Mouse (Mus musculus) forebrain, embryonic 10.5 days (tissue): ENCODE results near the gene Gm10643. TPM values are rescaled to one million over a fixed set of nuclear protein-coding genes. Genes with fewer than 3 reads are reported as not detected.

ENCODE experiments used
- DNase-seq: peaks from one replicate; pipeline ENCODE4 v3.0.0-alpha.2; 2017; ENCODE audit warnings: low spot score; ENCODE audit errors: extremely low spot score
- H3K27ac ChIP-seq: fragments of 300-500 bp; sonication (generic); 2 replicates; pipeline ENCODE4 v1.5.1; 2016; ENCODE audit warnings: mild to moderate bottlenecking
- H3K27me3 ChIP-seq: fragments of 300-500 bp; sonication (generic); 2 replicates; pipeline ENCODE4 v1.6.1; 2016; ENCODE audit warnings: mild to moderate bottlenecking; ENCODE audit not compliant: poor library complexity, severe bottlenecking
- H3K36me3 ChIP-seq: fragments of 300-500 bp; sonication (generic); replicated peaks from 2 replicates; pipeline ENCODE4 v1.6.1; 2016; ENCODE audit warnings: mild to moderate bottlenecking, moderate library complexity
- H3K4me1 ChIP-seq: fragments of 300-500 bp; sonication (generic); 2 replicates; pipeline ENCODE4 v1.6.1; 2016
- H3K4me3 ChIP-seq: fragments of 300-500 bp; sonication (generic); 2 replicates; pipeline ENCODE4 v1.5.1; 2016; ENCODE audit warnings: mild to moderate bottlenecking, moderate library complexity
- H3K9me3 ChIP-seq: fragments of 300-500 bp; sonication (generic); 2 replicates; pipeline ENCODE4 v1.6.1; 2016; ENCODE audit warnings: mild to moderate bottlenecking, moderate library complexity
- WGBS: fragments of 180-500 bp; shearing (Covaris S2); methylation state at CpG from one replicate; pipeline ENCODE4 v1.1.7; 2016; 5-methylcytosine and 5-hydroxymethylcytosine counted together
- polyA plus RNA-seq: library from polyadenylated mRNA; unstranded; fragments of >200 nt; fragmentation: Nextera tagmentation; extraction: Ambion mirVana; gene quantifications from 2 replicates; pipeline ENCODE4 v1.2.1, GENCODE M21; 2016

Gm10643 gene
- polyA plus RNA-seq, 1 experiment from 2014 or later = 1.5 TPM

- H3K4me1 ChIP-seq = peaks cover 26% of the 10 kb centered on the region
- DNase-seq = no peak
- peaks cover 64% of the 10 kb centered on the region for H3K27me3 ChIP-seq
- no peak overlapping the region for H3K4me3 ChIP-seq
- H3K27ac ChIP-seq = no peak overlapping the region
- H3K36me3 ChIP-seq = no peaks in the 10 kb centered on the region
- peaks cover 3% of the 10 kb centered on the region; the same call in 1 of the 2 replicates for H3K9me3 ChIP-seq
- 84% methylated on average over 3 of the region's 3 CpGs for WGBS
Measured at GRCm38 (mm10) chr8:84046505-84046904, 18.4 kb downstream of the Gm10643 start.

GRCm38 (mm10) chr8:84044900-84045299, 20.0 kb downstream of the Gm10643 start, which contains the start of gene Rln3:
Gene Rln3 (minus strand): TSS chr8:84045000.
- Histone ChIP-seq H3K4me1 (peaks cover 26% of the 10 kb centered on the region), H3K27me3 (peaks cover 80% of the 10 kb centered on the region), H3K27ac (no peak within 1 kb of the TSS), H3K9me3 (peaks cover 3% of the 10 kb centered on the region; the same call in 1 of the 2 replicates), H3K4me3 (peak within 1 kb of the TSS; percentile 32), H3K36me3 (no peaks in the 10 kb centered on the region)
- WGBS = 7% methylated on average over 9 of the region's 9 CpGs
- DNase-seq = no peak

GRCm38 (mm10) chr8:84044103-84044502, 20.8 kb downstream of the Gm10643 start:
- peaks cover 29% of the 10 kb centered on the region for H3K4me1 ChIP-seq
- peaks cover 88% of the 10 kb centered on the region for H3K27me3 ChIP-seq
- WGBS = 4% methylated on average over 7 of the region's 7 CpGs
- H3K9me3 ChIP-seq = peaks cover 3% of the 10 kb centered on the region; the same call in 1 of the 2 replicates
- no peaks in the 10 kb centered on the region for H3K36me3 ChIP-seq
- H3K4me3 ChIP-seq = peak overlapping the region; percentile 32; the same call in 1 of the 2 replicates
- no peak overlapping the region for H3K27ac ChIP-seq
- no peak for DNase-seq

GRCm38 (mm10) chr8:84042948-84043342, 22.0 kb downstream of the Gm10643 start:
- WGBS = 40% methylated on average over 12 of the region's 12 CpGs
- no peak for DNase-seq
- H3K27me3 ChIP-seq = peaks cover 89% of the 10 kb centered on the region

GRCm38 (mm10) chr8:84042066-84042947, 22.6 kb downstream of the Gm10643 start, which contains the start of gene Il27ra:
Gene Il27ra (minus strand): TSS chr8:84042589.
- 4% methylated on average over 40 of the region's 40 CpGs for WGBS
- H3K4me3 ChIP-seq = peak within 1 kb of the TSS; percentile 50
- H3K27ac ChIP-seq = no peak within 1 kb of the TSS
- DNase-seq = peak; percentile 76
- H3K36me3 ChIP-seq = no peaks in the 10 kb centered on the region
- H3K9me3 ChIP-seq = peaks cover 3% of the 10 kb centered on the region; the same call in 1 of the 2 replicates
- H3K4me1 ChIP-seq = peaks cover 30% of the 10 kb centered on the region
- H3K27me3 ChIP-seq = peaks cover 92% of the 10 kb centered on the region

More at GRCm38 (mm10) chr8:84042948-84043342, 22.0 kb downstream of the Gm10643 start:
- Histone ChIP-seq H3K4me1 (peaks cover 30% of the 10 kb centered on the region), H3K9me3 (peaks cover 3% of the 10 kb centered on the region; the same call in 1 of the 2 replicates), H3K36me3 (no peaks in the 10 kb centered on the region), H3K27ac (no peak overlapping the region), H3K4me3 (peak overlapping the region; percentile 50)

GRCm38 (mm10) chr8:84039050-84039449, 25.9 kb downstream of the Gm10643 start:
- H3K9me3 ChIP-seq = no peaks in the 10 kb centered on the region

GRCm38 (mm10) chr8:84038015-84038414, 26.9 kb downstream of the Gm10643 start:
- no peak for DNase-seq
- Histone ChIP-seq H3K27me3 (peaks cover 72% of the 10 kb centered on the region), H3K36me3 (no peaks in the 10 kb centered on the region), H3K4me3 (no peak overlapping the region), H3K9me3 (no peaks in the 10 kb centered on the region), H3K27ac (no peak overlapping the region), H3K4me1 (peaks cover 18% of the 10 kb centered on the region)
- 81% methylated on average over 5 of the region's 5 CpGs for WGBS

More at GRCm38 (mm10) chr8:84039050-84039449, 25.9 kb downstream of the Gm10643 start:
- peak; percentile 80 for DNase-seq
- Histone ChIP-seq H3K27ac (no peak overlapping the region), H3K4me3 (no peak overlapping the region), H3K4me1 (peaks cover 21% of the 10 kb centered on the region), H3K36me3 (no peaks in the 10 kb centered on the region), H3K27me3 (peaks cover 79% of the 10 kb centered on the region)
- WGBS = 15% methylated on average over 5 of the region's 5 CpGs

- Histone ChIP-seq H3K27ac (no peak overlapping the region), H3K9me3 (no peaks in the 10 kb centered on the region), H3K27me3 (peaks cover 47% of the 10 kb centered on the region), H3K36me3 (no peaks in the 10 kb centered on the region), H3K4me3 (no peak overlapping the region), H3K4me1 (no peaks in the 10 kb centered on the region)
- DNase-seq = no peak
- 84% methylated on average over 4 of the region's 4 CpGs for WGBS
Measured at GRCm38 (mm10) chr8:84032777-84033176, 32.2 kb downstream of the Gm10643 start.

GRCm38 (mm10) chr8:84029272-84029671, 35.7 kb downstream of the Gm10643 start:
- H3K36me3 ChIP-seq = no peaks in the 10 kb centered on the region
- H3K4me3 ChIP-seq = no peak overlapping the region
- no peak overlapping the region for H3K27ac ChIP-seq
- H3K9me3 ChIP-seq = no peaks in the 10 kb centered on the region
- WGBS = 93% methylated on average over 5 of the region's 5 CpGs
- peaks cover 24% of the 10 kb centered on the region for H3K4me1 ChIP-seq
- peaks cover 67% of the 10 kb centered on the region for H3K27me3 ChIP-seq
- DNase-seq = no peak

- WGBS = 9% methylated on average over 10 of the region's 10 CpGs
- Histone ChIP-seq H3K27ac (no peak overlapping the region), H3K36me3 (no peaks in the 10 kb centered on the region), H3K4me1 (peaks cover 39% of the 10 kb centered on the region), H3K27me3 (peaks cover 80% of the 10 kb centered on the region), H3K4me3 (no peak overlapping the region), H3K9me3 (no peaks in the 10 kb centered on the region)
- DNase-seq = no peak
Measured at GRCm38 (mm10) chr8:84027449-84027848, 37.5 kb downstream of the Gm10643 start.

- no peaks in the 10 kb centered on the region for H3K36me3 ChIP-seq
- 1% methylated on average over 41 of the region's 41 CpGs for WGBS
- no peaks in the 10 kb centered on the region for H3K9me3 ChIP-seq
- peaks cover 90% of the 10 kb centered on the region for H3K27me3 ChIP-seq
- DNase-seq = peak; percentile 67
- peaks cover 53% of the 10 kb centered on the region for H3K4me1 ChIP-seq
- H3K27ac ChIP-seq = peak overlapping the region; percentile 80
- peak overlapping the region; percentile 65 for H3K4me3 ChIP-seq
Measured at GRCm38 (mm10) chr8:84025863-84026262, 39.1 kb downstream of the Gm10643 start.

- Histone ChIP-seq H3K36me3 (no peaks in the 10 kb centered on the region), H3K9me3 (no peaks in the 10 kb centered on the region), H3K4me3 (no peak overlapping the region), H3K4me1 (peaks cover 55% of the 10 kb centered on the region), H3K27me3 (peaks cover 100% of the 10 kb centered on the region), H3K27ac (no peak overlapping the region)
- peak; percentile 72 for DNase-seq
- 14% methylated on average over 10 of the region's 10 CpGs for WGBS
Measured at GRCm38 (mm10) chr8:84024171-84024570, 40.8 kb downstream of the Gm10643 start.

- Histone ChIP-seq H3K36me3 (no peaks in the 10 kb centered on the region), H3K27me3 (peaks cover 95% of the 10 kb centered on the region), H3K4me1 (peaks cover 55% of the 10 kb centered on the region), H3K4me3 (no peak overlapping the region), H3K9me3 (no peaks in the 10 kb centered on the region), H3K27ac (no peak overlapping the region)
- no peak for DNase-seq
- 71% methylated on average over 1 of the region's 1 CpGs for WGBS
Measured at GRCm38 (mm10) chr8:84023631-84024030, 41.3 kb downstream of the Gm10643 start.
